Mouse (Mus musculus): ENCODE data around the gene Mospd3. TPM values are rescaled to one million over a fixed set of nuclear protein-coding genes. Genes with fewer than 3 reads are reported as not detected.
A peak's percentile ranks its signal among the peaks of the same experiment; 100 is the strongest.

Mospd3 gene
- polyA plus RNA-seq, 1 experiment = 164 TPM

GRCm38 (mm10) chr5:137609292-137609691 lies 8.4 kb upstream of the Mospd3 start:
- Histone ChIP-seq H3K4me3 (ENCODE audit: low read depth, low read length) (no peak overlapping the region), H3K4me1 (ENCODE audit: control insufficient read depth, insufficient read depth, insufficient read length, low read length) (peaks cover 16% of the 10 kb centered on the region)
- 69% methylated on average over 3 of the region's 3 CpGs for WGBS

GRCm38 (mm10) chr5:137608654-137609190 lies 7.9 kb upstream of the Mospd3 start:
- no peaks in the 10 kb centered on the region for H3K27me3 ChIP-seq (ENCODE audit: control insufficient read depth, insufficient read depth, low read length)
- H3K4me1 ChIP-seq (ENCODE audit: control insufficient read depth, insufficient read depth, insufficient read length, low read length) = peaks cover 14% of the 10 kb centered on the region
- WGBS = 62% methylated on average over 23 of the region's 23 CpGs
- H3K27ac ChIP-seq (ENCODE audit: insufficient read depth, low read depth, low read length) = no peak overlapping the region
- TF ChIP-seq CTCF (IDR thresholded peaks at IDR 0.05; ENCODE audit: extremely low read depth, insufficient read length, insufficient replicate concordance, low read depth, low read length) (no peak), POLR2A (IDR thresholded peaks at IDR 0.05; ENCODE audit: low read depth, low read length) (no peak)
- H3K36me3 ChIP-seq (ENCODE audit: control insufficient read depth, insufficient read depth, low read length) = peaks cover 8% of the 10 kb centered on the region; the same call in 1 of the 2 replicates
- H3K4me3 ChIP-seq (ENCODE audit: low read depth, low read length) = no peak overlapping the region

More at GRCm38 (mm10) chr5:137609292-137609691, 8.4 kb upstream of the Mospd3 start:
- H3K36me3 ChIP-seq (ENCODE audit: control insufficient read depth, insufficient read depth, low read length) = peaks cover 8% of the 10 kb centered on the region; the same call in 1 of the 2 replicates
- H3K27ac ChIP-seq (ENCODE audit: insufficient read depth, low read depth, low read length) = no peak overlapping the region
- TF ChIP-seq CTCF (IDR thresholded peaks at IDR 0.05; ENCODE audit: extremely low read depth, insufficient read length, insufficient replicate concordance, low read depth, low read length) (no peak), POLR2A (IDR thresholded peaks at IDR 0.05; ENCODE audit: low read depth, low read length) (no peak)
- no peaks in the 10 kb centered on the region for H3K27me3 ChIP-seq (ENCODE audit: control insufficient read depth, insufficient read depth, low read length)

GRCm38 (mm10) chr5:137607860-137608653 lies 7.2 kb upstream of the Mospd3 start:
- Histone ChIP-seq H3K27me3 (ENCODE audit: control insufficient read depth, insufficient read depth, low read length) (no peaks in the 10 kb centered on the region), H3K4me3 (ENCODE audit: low read depth, low read length) (no peak overlapping the region), H3K27ac (ENCODE audit: insufficient read depth, low read depth, low read length) (no peak overlapping the region), H3K36me3 (ENCODE audit: control insufficient read depth, insufficient read depth, low read length) (peaks cover 8% of the 10 kb centered on the region; the same call in 1 of the 2 replicates), H3K4me1 (ENCODE audit: control insufficient read depth, insufficient read depth, insufficient read length, low read length) (peaks cover 7% of the 10 kb centered on the region)
- TF ChIP-seq CTCF (IDR thresholded peaks at IDR 0.05; ENCODE audit: extremely low read depth, insufficient read length, insufficient replicate concordance, low read depth, low read length) (no peak), POLR2A (IDR thresholded peaks at IDR 0.05; ENCODE audit: low read depth, low read length) (no peak)
- 68% methylated on average over 26 of the region's 26 CpGs for WGBS

DNA sequence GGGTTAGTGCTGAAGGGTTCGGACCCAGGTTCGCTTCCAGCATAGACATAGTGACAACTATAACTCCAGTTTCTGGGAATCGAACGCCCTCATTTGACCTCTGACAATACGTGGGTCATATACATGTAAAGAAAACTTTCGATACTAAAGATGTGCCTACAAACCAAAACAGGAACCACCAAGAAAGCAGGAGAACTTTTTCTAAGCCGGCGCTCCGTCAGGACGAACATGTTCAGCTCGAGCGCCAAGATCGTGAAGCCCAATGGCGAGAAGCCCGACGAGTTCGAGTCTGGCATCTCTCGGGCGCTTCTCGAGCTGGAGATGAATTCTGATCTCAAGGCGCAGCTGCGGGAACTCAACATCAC lies 489 bp upstream of the Mospd3 start:
- TF ChIP-seq POLR2A (IDR thresholded peaks at IDR 0.05; ENCODE audit: low read depth, low read length) (no peak), CTCF (IDR thresholded peaks at IDR 0.05; ENCODE audit: extremely low read depth, insufficient read length, insufficient replicate concordance, low read depth, low read length) (no peak)
- H3K27me3 ChIP-seq (ENCODE audit: control insufficient read depth, insufficient read depth, low read length) = no peaks in the 10 kb centered on the region
- WGBS = under 1% methylated on average over 22 of the region's 22 CpGs
- peaks cover 13% of the 10 kb centered on the region for H3K4me1 ChIP-seq (ENCODE audit: control insufficient read depth, insufficient read depth, insufficient read length, low read length)
- peaks cover 2% of the 10 kb centered on the region; the same call in 1 of the 2 replicates for H3K36me3 ChIP-seq (ENCODE audit: control insufficient read depth, insufficient read depth, low read length)
- H3K4me3 ChIP-seq (ENCODE audit: low read depth, low read length) = peak overlapping the region; percentile 62
- H3K27ac ChIP-seq (ENCODE audit: insufficient read depth, low read depth, low read length) = peak overlapping the region; percentile 88

- TF ChIP-seq POLR2A (IDR thresholded peaks at IDR 0.05; ENCODE audit: low read depth, low read length) = no peak
- TF ChIP-seq CTCF (IDR thresholded peaks at IDR 0.05; ENCODE audit: extremely low read depth, insufficient read length, insufficient replicate concordance, low read depth, low read length) = no peak
- H3K27ac ChIP-seq (ENCODE audit: insufficient read depth, low read depth, low read length) = no peak overlapping the region; the same call in 1 of the 2 replicates
- H3K36me3 ChIP-seq (ENCODE audit: control insufficient read depth, insufficient read depth, low read length) = peaks cover under 1% of the 10 kb centered on the region; the same call in 1 of the 2 replicates
- H3K27me3 ChIP-seq (ENCODE audit: control insufficient read depth, insufficient read depth, low read length) = no peaks in the 10 kb centered on the region
- 2% methylated on average over 19 of the region's 19 CpGs for WGBS
- H3K4me1 ChIP-seq (ENCODE audit: control insufficient read depth, insufficient read depth, insufficient read length, low read length) = peaks cover 13% of the 10 kb centered on the region
- H3K4me3 ChIP-seq (ENCODE audit: low read depth, low read length) = peak overlapping the region; percentile 87
These were observed 608 bp downstream of the Mospd3 start for GRCm38 (mm10) chr5:137600281-137600618.

DNA sequence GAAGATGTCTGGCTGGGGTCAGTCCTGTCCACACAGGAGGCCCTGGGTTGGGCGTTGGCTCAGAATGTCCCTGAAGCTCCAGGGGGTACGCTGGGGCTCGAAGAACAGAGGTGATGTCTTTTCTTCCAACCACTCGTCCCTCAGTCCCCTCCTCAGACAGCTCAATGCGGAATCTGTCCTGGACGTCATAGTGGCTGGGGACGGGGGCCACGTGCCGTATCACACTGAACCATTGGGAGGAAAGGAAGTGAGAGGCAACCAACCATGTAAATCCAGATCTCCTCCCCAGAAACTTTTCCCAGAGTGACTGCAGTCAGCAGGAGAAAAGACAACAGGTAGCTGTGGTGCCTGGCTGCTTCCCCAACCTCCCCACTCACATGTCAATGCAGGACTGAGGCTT lies 1.3 kb downstream of the Mospd3 start:
- Histone ChIP-seq H3K27me3 (ENCODE audit: control insufficient read depth, insufficient read depth, low read length) (no peaks in the 10 kb centered on the region), H3K4me3 (ENCODE audit: low read depth, low read length) (peak overlapping the region; percentile 87), H3K36me3 (ENCODE audit: control insufficient read depth, insufficient read depth, low read length) (no peaks in the 10 kb centered on the region), H3K27ac (ENCODE audit: insufficient read depth, low read depth, low read length) (no peak overlapping the region), H3K4me1 (ENCODE audit: control insufficient read depth, insufficient read depth, insufficient read length, low read length) (peaks cover 13% of the 10 kb centered on the region)
- WGBS = 73% methylated on average over 9 of the region's 9 CpGs
- no peak for TF ChIP-seq CTCF (IDR thresholded peaks at IDR 0.05; ENCODE audit: extremely low read depth, insufficient read length, insufficient replicate concordance, low read depth, low read length)

DNA sequence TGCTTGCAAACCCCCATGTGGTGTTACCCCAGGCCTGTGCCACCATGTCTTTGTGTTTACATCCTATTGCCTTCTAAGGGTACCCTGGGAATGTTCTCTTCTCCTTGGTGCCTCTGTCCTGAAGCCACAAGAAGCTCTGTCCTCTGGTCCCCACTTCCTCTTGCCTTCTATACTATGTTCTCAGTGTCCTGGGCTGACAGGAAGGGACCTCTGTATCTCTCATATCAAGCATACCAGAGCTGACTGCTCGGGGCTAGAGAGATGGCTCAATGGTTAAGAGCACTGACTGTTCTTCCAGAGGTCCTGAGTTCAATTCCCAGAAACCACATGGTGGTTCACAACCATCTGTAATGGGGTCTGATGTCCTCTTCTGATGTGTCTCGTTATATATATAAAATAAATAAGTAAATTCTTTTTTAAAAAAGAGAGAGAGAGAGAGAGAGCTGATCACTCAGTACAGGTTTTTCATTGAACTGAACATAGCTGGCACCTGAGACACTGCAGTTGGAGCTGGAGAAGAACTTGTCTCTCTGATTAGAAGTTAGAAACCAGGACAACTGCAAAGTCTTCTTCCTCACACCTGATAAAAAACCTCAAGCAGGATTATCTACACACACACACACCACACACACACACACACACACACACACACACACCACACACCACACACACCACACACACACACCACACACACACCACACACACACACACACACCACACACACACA lies 2.6 kb downstream of the Mospd3 start:
- Histone ChIP-seq H3K4me1 (ENCODE audit: control insufficient read depth, insufficient read depth, insufficient read length, low read length) (peaks cover 13% of the 10 kb centered on the region), H3K27me3 (ENCODE audit: control insufficient read depth, insufficient read depth, low read length) (no peaks in the 10 kb centered on the region), H3K27ac (ENCODE audit: insufficient read depth, low read depth, low read length) (no peak overlapping the region), H3K36me3 (ENCODE audit: control insufficient read depth, insufficient read depth, low read length) (no peaks in the 10 kb centered on the region), H3K4me3 (ENCODE audit: low read depth, low read length) (no peak overlapping the region)
- no peak for TF ChIP-seq POLR2A (IDR thresholded peaks at IDR 0.05; ENCODE audit: low read depth, low read length)
- no peak for TF ChIP-seq CTCF (IDR thresholded peaks at IDR 0.05; ENCODE audit: extremely low read depth, insufficient read length, insufficient replicate concordance, low read depth, low read length)
- 69% methylated on average over 2 of the region's 2 CpGs for WGBS

Measured in small intestine, adult 2 months (tissue).